Mouse (Mus musculus): Measurements from ENCODE around the gene Fmo2.

GRCm38 (mm10) chr1:162879595-162880369, 18.7 kb downstream of the Fmo2 start:
- TF ChIP-seq CTCF (IDR thresholded peaks at IDR 0.05; ENCODE audit: borderline replicate concordance, insufficient read depth, low read depth, low read length) (peak; percentile 46; the same call in 1 of the 2 replicates), POLR2A (IDR thresholded peaks at IDR 0.05; ENCODE audit: borderline replicate concordance, insufficient read depth, low read length) (no peak)
